Mouse (Mus musculus): ENCODE results near the gene Nt5c3b. TPM values are rescaled to one million over a fixed set of nuclear protein-coding genes. Genes with fewer than 3 reads are reported as not detected.

The Nt5c3b gene
- polyA plus RNA-seq, 2 experiments: 138 to 140 TPM

DNA sequence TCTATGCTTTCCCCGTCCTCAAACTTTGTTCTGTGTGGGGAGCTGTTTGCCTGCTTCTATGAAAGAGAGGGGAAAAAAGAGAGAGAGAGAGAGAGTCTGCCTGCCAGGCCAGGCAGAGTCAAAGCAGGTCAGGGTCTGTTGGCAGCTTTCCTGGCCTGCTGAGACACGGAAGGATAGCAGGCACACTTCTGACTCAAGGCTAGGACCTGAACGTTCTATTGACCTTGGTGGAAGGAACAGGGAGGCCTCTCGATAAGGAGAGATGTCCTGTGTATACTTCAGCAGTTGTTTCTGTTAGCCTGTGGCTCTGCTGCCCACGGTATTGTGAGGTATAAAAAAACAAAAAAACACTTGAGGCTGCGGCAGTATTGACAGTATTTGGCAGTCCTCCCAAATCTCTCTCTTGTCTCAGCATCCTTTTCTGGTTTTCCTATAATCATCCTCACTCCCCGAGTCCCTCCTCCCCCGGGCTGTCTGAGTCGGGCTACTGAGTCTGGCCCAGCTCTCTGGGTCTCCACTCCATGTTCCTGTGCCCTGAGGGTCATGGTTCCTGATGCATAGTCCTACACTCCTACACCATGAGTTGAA, 12.9 kb downstream of the Nt5c3b start:
- Histone ChIP-seq H3K9ac (ENCODE audit: low read depth, low read length, severe bottlenecking) (no peak overlapping the region), H3K36me3 (ENCODE audit: control insufficient read depth, insufficient read depth, low read length) (peaks cover 69% of the 10 kb centered on the region), H3K4me3 (replicated peaks; ENCODE audit: low read length) (no peak overlapping the region), H3K9me3 (ENCODE audit: control insufficient read depth, low read length) (no peaks in the 10 kb centered on the region), H3K27me3 (ENCODE audit: control insufficient read depth, insufficient read depth, low read length) (no peaks in the 10 kb centered on the region), H3K4me2 (replicated peaks; ENCODE audit: low read depth, low read length, severe bottlenecking) (no peak overlapping the region), H3K27ac (replicated peaks; ENCODE audit: low read depth, low read length) (no peak overlapping the region), H3K4me1 (ENCODE audit: control insufficient read depth, insufficient read depth, low read length) (no peaks in the 10 kb centered on the region)
- no peak for TF ChIP-seq POLR2A (IDR thresholded peaks at IDR 0.05; ENCODE audit: borderline replicate concordance, extremely low read depth, insufficient read depth, insufficient read length)
- peak; percentile 10 for DNase-seq (ENCODE audit: low spot score)
- ATAC-seq (ENCODE audit: low FRiP score, low read depth): no peak
- WGBS: 79% methylated on average over 9 of the region's 9 CpGs

DNA sequence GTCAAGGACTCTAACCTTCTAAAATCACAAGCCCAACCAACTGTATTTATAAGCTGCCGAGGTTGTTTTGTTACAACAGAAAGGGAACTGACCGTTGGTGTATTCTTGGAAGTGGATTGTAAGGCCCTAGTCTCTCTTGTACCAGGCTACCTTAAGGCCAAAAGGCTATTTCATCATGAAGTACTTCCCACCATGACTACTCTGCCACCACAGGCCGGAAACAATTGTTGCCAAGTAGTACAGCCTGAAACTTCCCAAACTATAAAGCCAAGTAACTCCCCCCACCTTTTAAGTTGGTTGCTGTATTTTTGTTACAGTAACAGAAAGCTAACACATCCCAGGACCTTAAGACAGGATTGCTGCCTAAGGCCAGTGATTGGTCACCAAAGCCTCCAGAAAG, 14.8 kb downstream of the Nt5c3b start:
- Histone ChIP-seq H3K27me3 (ENCODE audit: control insufficient read depth, insufficient read depth, low read length) (no peaks in the 10 kb centered on the region), H3K4me3 (replicated peaks; ENCODE audit: low read length) (no peak overlapping the region), H3K9me3 (ENCODE audit: control insufficient read depth, low read length) (no peaks in the 10 kb centered on the region), H3K27ac (replicated peaks; ENCODE audit: low read depth, low read length) (no peak overlapping the region; the same call in 1 of the 2 replicates), H3K36me3 (ENCODE audit: control insufficient read depth, insufficient read depth, low read length) (peaks cover 73% of the 10 kb centered on the region), H3K4me2 (replicated peaks; ENCODE audit: low read depth, low read length, severe bottlenecking) (no peak overlapping the region), H3K9ac (ENCODE audit: low read depth, low read length, severe bottlenecking) (no peak overlapping the region), H3K4me1 (ENCODE audit: control insufficient read depth, insufficient read depth, low read length) (no peaks in the 10 kb centered on the region)
- ATAC-seq (ENCODE audit: low FRiP score, low read depth): no peak
- no peak for DNase-seq (ENCODE audit: low spot score)
- 86% methylated on average over 3 of the region's 3 CpGs for WGBS
- TF ChIP-seq POLR2A (IDR thresholded peaks at IDR 0.05; ENCODE audit: borderline replicate concordance, extremely low read depth, insufficient read depth, insufficient read length): no peak

DNA sequence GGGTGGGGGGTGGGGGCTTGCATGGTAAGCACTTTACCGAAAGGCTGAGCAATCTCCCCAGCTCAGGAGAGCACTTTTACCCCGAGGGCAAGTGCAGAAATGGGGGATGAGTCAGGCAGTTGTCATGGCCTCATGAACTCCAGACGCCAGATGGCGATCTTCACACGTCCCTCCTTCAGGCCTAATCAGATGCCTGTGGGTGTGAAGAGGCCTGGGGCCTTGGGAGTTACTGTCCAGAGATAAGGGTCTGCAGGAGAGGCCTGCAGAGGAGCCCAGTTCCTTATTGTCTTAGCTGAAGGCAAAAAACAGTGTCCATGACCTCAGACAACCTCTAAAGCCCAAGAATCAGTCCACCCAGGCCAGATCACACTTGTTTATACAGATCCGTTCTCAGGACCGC, 15.8 kb downstream of the Nt5c3b start:
- Histone ChIP-seq H3K36me3 (ENCODE audit: control insufficient read depth, insufficient read depth, low read length) (peaks cover 77% of the 10 kb centered on the region), H3K9me3 (ENCODE audit: control insufficient read depth, low read length) (no peaks in the 10 kb centered on the region), H3K4me2 (replicated peaks; ENCODE audit: low read depth, low read length, severe bottlenecking) (no peak overlapping the region), H3K27ac (replicated peaks; ENCODE audit: low read depth, low read length) (no peak overlapping the region), H3K27me3 (ENCODE audit: control insufficient read depth, insufficient read depth, low read length) (no peaks in the 10 kb centered on the region), H3K9ac (ENCODE audit: low read depth, low read length, severe bottlenecking) (0 out of 2 replicates have a peak overlapping the region, but pooled peaks have one; percentile 1), H3K4me1 (ENCODE audit: control insufficient read depth, insufficient read depth, low read length) (no peaks in the 10 kb centered on the region), H3K4me3 (replicated peaks; ENCODE audit: low read length) (no peak overlapping the region)
- ATAC-seq (ENCODE audit: low FRiP score, low read depth) (no peak), DNase-seq (ENCODE audit: low spot score) (peak; percentile 15)
- WGBS: 26% methylated on average over 6 of the region's 7 CpGs
- no peak for TF ChIP-seq POLR2A (IDR thresholded peaks at IDR 0.05; ENCODE audit: borderline replicate concordance, extremely low read depth, insufficient read depth, insufficient read length)

DNA sequence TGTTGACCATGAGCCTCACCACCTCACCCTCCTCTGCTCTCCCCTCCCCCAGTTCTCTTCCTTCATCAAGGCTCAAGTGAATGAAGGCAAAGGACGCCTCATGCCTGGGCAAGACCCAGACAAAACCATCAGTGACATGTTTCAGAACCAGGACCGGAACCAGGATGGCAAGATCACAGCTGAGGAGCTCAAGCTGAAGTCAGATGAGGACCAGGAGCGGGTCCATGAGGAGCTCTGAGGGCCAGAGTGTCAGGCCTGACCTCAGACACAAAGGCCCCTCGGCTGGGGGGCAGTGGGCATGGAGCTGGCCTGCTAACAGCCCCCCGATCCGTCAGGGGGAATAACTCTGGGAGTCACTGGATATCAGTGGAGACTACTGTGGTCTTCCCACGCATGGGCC, 17.8 kb downstream of the Nt5c3b start:
- WGBS: 86% methylated on average over 7 of the region's 7 CpGs
- Histone ChIP-seq H3K4me2 (replicated peaks; ENCODE audit: low read depth, low read length, severe bottlenecking) (no peak overlapping the region), H3K27ac (replicated peaks; ENCODE audit: low read depth, low read length) (no peak overlapping the region), H3K9ac (ENCODE audit: low read depth, low read length, severe bottlenecking) (no peak overlapping the region), H3K4me1 (ENCODE audit: control insufficient read depth, insufficient read depth, low read length) (no peaks in the 10 kb centered on the region), H3K27me3 (ENCODE audit: control insufficient read depth, insufficient read depth, low read length) (no peaks in the 10 kb centered on the region), H3K4me3 (replicated peaks; ENCODE audit: low read length) (no peak overlapping the region), H3K36me3 (ENCODE audit: control insufficient read depth, insufficient read depth, low read length) (peaks cover 70% of the 10 kb centered on the region), H3K9me3 (ENCODE audit: control insufficient read depth, low read length) (no peaks in the 10 kb centered on the region)
- no peak for DNase-seq (ENCODE audit: low spot score)
- ATAC-seq (ENCODE audit: low FRiP score, low read depth): no peak
- TF ChIP-seq POLR2A (IDR thresholded peaks at IDR 0.05; ENCODE audit: borderline replicate concordance, extremely low read depth, insufficient read depth, insufficient read length): no peak

DNA sequence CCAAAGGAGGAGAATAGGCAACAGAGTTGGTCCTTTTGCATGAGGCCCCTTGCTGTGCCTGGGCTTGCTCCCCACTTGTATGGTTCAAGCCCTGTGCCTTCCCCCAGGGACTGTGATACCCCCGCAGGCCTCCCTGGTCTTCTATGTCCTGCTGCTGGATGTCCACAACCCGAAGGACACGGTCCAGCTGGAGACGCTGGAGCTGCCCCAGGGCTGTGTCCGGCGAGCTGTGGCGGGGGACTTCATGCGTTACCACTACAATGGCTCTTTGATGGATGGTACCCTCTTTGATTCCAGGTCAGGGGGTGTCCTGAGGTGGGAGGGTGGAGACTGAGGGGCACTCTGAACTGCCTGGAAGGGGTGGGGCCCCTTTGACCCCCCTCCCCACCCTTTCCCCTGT, 20.1 kb downstream of the Nt5c3b start:
- no peaks in the 10 kb centered on the region for H3K27me3 ChIP-seq (ENCODE audit: control insufficient read depth, insufficient read depth, low read length)
- 83% methylated on average over 8 of the region's 8 CpGs for WGBS
- H3K9ac ChIP-seq (ENCODE audit: low read depth, low read length, severe bottlenecking): no peak overlapping the region
- ATAC-seq (ENCODE audit: low FRiP score, low read depth) (no peak), DNase-seq (ENCODE audit: low spot score) (no peak)
- peaks cover 9% of the 10 kb centered on the region for H3K4me1 ChIP-seq (ENCODE audit: control insufficient read depth, insufficient read depth, low read length)
- no peaks in the 10 kb centered on the region for H3K9me3 ChIP-seq (ENCODE audit: control insufficient read depth, low read length)
- no peak overlapping the region for H3K4me3 ChIP-seq (replicated peaks; ENCODE audit: low read length)
- no peak for TF ChIP-seq POLR2A (IDR thresholded peaks at IDR 0.05; ENCODE audit: borderline replicate concordance, extremely low read depth, insufficient read depth, insufficient read length)
- H3K27ac ChIP-seq (replicated peaks; ENCODE audit: low read depth, low read length): no peak overlapping the region
- peaks cover 65% of the 10 kb centered on the region for H3K36me3 ChIP-seq (ENCODE audit: control insufficient read depth, insufficient read depth, low read length)
- no peak overlapping the region for H3K4me2 ChIP-seq (replicated peaks; ENCODE audit: low read depth, low read length, severe bottlenecking)

Measured in limb, embryonic 14.5 days (tissue).